Mouse (Mus musculus): ENCODE results near the gene Ptprq. TPM values are rescaled to one million over a fixed set of nuclear protein-coding genes. Genes with fewer than 3 reads are reported as not detected.

The Ptprq gene
- polyA plus RNA-seq, 1 experiment from 2014 or later: 0.07 TPM

DNA sequence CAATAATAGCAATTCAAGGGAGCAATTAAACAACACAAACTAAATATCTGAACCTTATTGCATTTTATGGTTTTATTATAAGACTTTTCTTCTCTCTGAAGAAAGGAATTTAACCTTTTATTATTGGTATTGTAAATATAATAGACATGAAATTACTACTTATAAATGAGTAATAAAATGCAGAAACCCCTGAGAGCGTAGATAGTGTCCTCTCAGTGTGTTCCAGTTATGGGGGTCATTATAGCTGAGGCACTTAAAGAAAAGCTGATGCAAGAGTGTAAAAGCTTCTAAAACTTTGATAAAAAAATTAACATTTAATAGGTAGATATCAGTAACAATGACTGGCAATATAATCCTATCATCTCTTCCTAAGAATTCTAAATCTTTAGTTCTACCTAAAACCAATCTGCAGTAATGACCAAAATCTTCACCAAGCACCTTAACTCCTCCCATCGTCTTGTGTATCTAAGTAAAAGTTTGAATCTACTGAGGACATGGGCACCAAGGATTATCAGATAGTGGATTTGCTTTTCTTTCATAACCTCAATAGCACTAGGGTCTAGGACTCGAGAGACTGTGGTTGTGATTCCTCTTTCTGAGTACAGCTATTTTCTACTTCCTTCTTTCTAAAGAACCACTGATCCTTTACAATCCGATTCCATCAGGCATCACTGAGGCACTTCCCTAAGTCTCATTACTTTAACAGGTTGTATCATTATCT lies 51.3 kb downstream of the Ptprq start:
- DNase-seq (ENCODE audit: low spot score): no peak
- WGBS: 84% methylated on average over 4 of the region's 4 CpGs
- no peak overlapping the region for H3K27ac ChIP-seq (replicated peaks; ENCODE audit: low read depth, low read length)
- no peak overlapping the region for H3K9ac ChIP-seq (ENCODE audit: low read length)
- H3K4me1 ChIP-seq (ENCODE audit: control insufficient read depth, insufficient read depth, low read length): no peaks in the 10 kb centered on the region
- H3K9me3 ChIP-seq (ENCODE audit: control insufficient read depth, low read length): no peaks in the 10 kb centered on the region
- H3K4me3 ChIP-seq (ENCODE audit: low read depth, low read length): no peak overlapping the region
- no peaks in the 10 kb centered on the region for H3K27me3 ChIP-seq (ENCODE audit: control insufficient read depth, insufficient read depth, low read length)
- no peaks in the 10 kb centered on the region for H3K36me3 ChIP-seq (ENCODE audit: control insufficient read depth, insufficient read depth, low read length)
- H3K4me2 ChIP-seq (ENCODE audit: low read depth, severe bottlenecking): no peak overlapping the region
- ATAC-seq (ENCODE audit: insufficient number of reproducible peaks, low FRiP score, low TSS enrichment, low read depth): no peak

DNA sequence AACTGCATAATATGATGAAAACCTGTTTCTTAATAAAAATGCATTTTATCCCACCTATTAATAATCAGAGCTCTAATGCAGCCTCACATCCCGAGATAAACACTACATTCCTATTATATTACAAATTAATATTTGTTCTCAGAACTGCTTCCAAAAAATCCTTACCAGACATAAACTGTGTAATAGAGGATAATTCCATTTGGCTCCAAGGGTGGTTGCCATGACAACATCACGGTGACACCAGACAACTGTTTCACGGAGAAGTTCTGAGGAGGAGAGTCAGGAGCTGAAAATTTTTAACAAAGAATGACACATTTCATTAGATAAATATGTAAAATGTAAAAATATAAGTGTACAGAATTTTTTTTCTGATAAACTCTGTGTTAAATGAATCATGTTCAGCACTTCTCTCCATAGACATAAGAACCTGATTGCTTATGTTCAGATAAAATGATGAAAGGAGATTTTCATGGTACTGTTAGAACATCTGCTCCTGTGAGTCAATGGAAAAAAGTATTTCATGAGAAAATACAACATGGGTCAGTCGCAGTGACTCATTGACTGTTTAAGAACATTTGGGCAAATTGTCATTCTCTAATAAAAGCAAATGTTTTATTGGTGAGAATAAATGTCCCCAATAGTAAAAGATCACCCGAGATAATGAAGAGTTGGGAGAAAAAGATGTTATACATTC lies 57.3 kb downstream of the Ptprq start:
- Histone ChIP-seq H3K9ac (ENCODE audit: low read length) (no peak overlapping the region), H3K9me3 (ENCODE audit: control insufficient read depth, low read length) (no peaks in the 10 kb centered on the region), H3K4me3 (ENCODE audit: low read depth, low read length) (no peak overlapping the region), H3K4me2 (ENCODE audit: low read depth, severe bottlenecking) (no peak overlapping the region), H3K4me1 (ENCODE audit: control insufficient read depth, insufficient read depth, low read length) (no peaks in the 10 kb centered on the region), H3K36me3 (ENCODE audit: control insufficient read depth, insufficient read depth, low read length) (no peaks in the 10 kb centered on the region), H3K27me3 (ENCODE audit: control insufficient read depth, insufficient read depth, low read length) (no peaks in the 10 kb centered on the region), H3K27ac (replicated peaks; ENCODE audit: low read depth, low read length) (no peak overlapping the region)
- DNase-seq (ENCODE audit: low spot score): no peak
- WGBS: 78% methylated on average over 5 of the region's 5 CpGs
- no peak for ATAC-seq (ENCODE audit: insufficient number of reproducible peaks, low FRiP score, low TSS enrichment, low read depth)

DNA sequence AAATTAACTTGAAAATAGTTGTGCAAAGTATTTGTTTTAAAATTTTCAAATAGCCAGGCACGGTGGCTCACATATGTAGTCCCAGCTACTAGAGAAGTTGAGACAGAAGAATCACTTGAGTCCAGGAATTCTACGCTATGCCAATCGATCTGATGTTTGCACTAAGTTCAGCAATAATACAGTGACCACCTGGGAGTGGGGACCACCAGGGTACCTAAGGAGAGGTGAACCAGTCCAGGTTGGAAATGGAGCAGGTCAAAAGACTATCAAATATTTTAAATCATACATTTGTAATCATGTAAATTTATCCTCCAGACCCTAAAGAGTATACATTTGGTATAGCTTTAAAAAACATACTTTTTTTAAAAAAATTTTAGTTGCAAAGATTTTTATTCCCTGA lies 57.9 kb downstream of the Ptprq start:
- Histone ChIP-seq H3K36me3 (ENCODE audit: control insufficient read depth, insufficient read depth, low read length) (no peaks in the 10 kb centered on the region), H3K9me3 (ENCODE audit: control insufficient read depth, low read length) (no peaks in the 10 kb centered on the region), H3K4me3 (ENCODE audit: low read depth, low read length) (no peak overlapping the region), H3K27ac (replicated peaks; ENCODE audit: low read depth, low read length) (no peak overlapping the region), H3K4me2 (ENCODE audit: low read depth, severe bottlenecking) (no peak overlapping the region), H3K9ac (ENCODE audit: low read length) (no peak overlapping the region), H3K27me3 (ENCODE audit: control insufficient read depth, insufficient read depth, low read length) (no peaks in the 10 kb centered on the region), H3K4me1 (ENCODE audit: control insufficient read depth, insufficient read depth, low read length) (no peaks in the 10 kb centered on the region)
- no peak for DNase-seq (ENCODE audit: low spot score)
- WGBS: 91% methylated on average over 3 of the region's 3 CpGs
- ATAC-seq (ENCODE audit: insufficient number of reproducible peaks, low FRiP score, low TSS enrichment, low read depth): no peak

DNA sequence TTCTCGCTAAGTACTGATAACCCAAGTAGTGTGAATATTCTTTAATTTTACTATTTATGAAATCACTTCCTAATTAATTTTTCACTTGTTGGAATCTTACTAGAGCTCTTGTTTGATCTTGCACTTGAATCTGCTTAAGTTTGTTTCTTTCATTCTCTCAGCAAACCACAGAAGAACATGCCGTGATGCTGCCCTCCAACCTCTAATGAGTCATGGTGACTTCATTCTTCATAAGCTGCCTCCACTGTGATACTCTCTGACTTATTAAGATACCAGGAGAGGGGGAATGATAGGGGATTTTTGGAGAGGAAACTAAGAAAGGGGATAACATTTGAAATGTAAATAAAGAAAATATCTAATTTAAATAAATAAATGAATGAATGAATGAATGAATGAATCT lies 60.7 kb downstream of the Ptprq start:
- H3K9ac ChIP-seq (ENCODE audit: low read length): no peak overlapping the region
- ATAC-seq (ENCODE audit: insufficient number of reproducible peaks, low FRiP score, low TSS enrichment, low read depth) (no peak), DNase-seq (ENCODE audit: low spot score) (no peak)
- H3K27me3 ChIP-seq (ENCODE audit: control insufficient read depth, insufficient read depth, low read length): no peaks in the 10 kb centered on the region
- no peak overlapping the region for H3K27ac ChIP-seq (replicated peaks; ENCODE audit: low read depth, low read length)
- H3K9me3 ChIP-seq (ENCODE audit: control insufficient read depth, low read length): no peaks in the 10 kb centered on the region
- 93% methylated on average over 2 of the region's 2 CpGs for WGBS
- H3K4me3 ChIP-seq (ENCODE audit: low read depth, low read length): no peak overlapping the region
- H3K4me1 ChIP-seq (ENCODE audit: control insufficient read depth, insufficient read depth, low read length): no peaks in the 10 kb centered on the region
- no peak overlapping the region for H3K4me2 ChIP-seq (ENCODE audit: low read depth, severe bottlenecking)
- H3K36me3 ChIP-seq (ENCODE audit: control insufficient read depth, insufficient read depth, low read length): no peaks in the 10 kb centered on the region

DNA sequence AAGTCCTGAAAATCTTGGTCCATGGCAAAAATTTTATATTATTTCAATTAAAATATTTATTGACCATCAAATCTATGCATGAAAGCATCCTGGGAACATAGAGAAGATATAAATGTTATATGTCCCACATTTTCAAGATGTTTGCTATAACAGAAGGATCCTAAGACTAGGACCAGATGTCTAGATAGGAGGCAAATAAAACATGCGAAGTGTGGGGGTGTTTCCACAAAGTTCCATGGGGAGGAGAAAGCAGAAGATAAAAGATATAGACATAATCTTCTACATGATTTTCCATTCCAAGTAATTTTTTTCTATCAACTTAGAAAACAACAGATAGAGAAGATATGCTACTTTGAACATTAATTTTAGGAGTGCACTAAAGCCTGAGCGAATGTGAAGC lies 70.2 kb downstream of the Ptprq start:
- no peaks in the 10 kb centered on the region for H3K27me3 ChIP-seq (ENCODE audit: control insufficient read depth, insufficient read depth, low read length)
- DNase-seq (ENCODE audit: low spot score): no peak
- no peak for ATAC-seq (ENCODE audit: insufficient number of reproducible peaks, low FRiP score, low TSS enrichment, low read depth)

DNA sequence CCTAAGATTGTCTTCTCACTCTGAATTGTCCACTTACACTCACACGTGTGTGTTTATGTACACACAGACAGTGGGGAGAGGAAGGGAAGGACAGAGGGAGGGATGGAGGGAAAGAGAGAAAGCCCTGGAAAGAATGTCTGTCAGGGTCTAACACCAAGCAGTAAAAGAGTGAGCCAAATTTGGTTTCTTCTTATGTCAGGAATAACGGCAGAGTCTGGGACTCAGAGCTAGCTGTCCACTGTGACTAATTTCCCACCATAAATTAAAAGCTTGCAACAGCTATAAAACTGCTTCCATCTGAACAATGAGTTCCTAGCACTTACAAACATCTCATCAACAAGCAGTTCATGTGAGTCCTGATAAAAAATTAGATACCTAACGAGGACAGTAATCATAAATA lies 91.7 kb downstream of the Ptprq start:
- 40% methylated on average over 3 of the region's 3 CpGs for WGBS
- Histone ChIP-seq H3K27me3 (ENCODE audit: control insufficient read depth, insufficient read depth, low read length) (no peaks in the 10 kb centered on the region), H3K27ac (replicated peaks; ENCODE audit: low read depth, low read length) (no peak overlapping the region), H3K4me3 (ENCODE audit: low read depth, low read length) (no peak overlapping the region), H3K9me3 (ENCODE audit: control insufficient read depth, low read length) (no peaks in the 10 kb centered on the region), H3K4me1 (ENCODE audit: control insufficient read depth, insufficient read depth, low read length) (no peaks in the 10 kb centered on the region), H3K36me3 (ENCODE audit: control insufficient read depth, insufficient read depth, low read length) (no peaks in the 10 kb centered on the region), H3K4me2 (ENCODE audit: low read depth, severe bottlenecking) (no peak overlapping the region), H3K9ac (ENCODE audit: low read length) (no peak overlapping the region)
- no peak for DNase-seq (ENCODE audit: low spot score)
- no peak for ATAC-seq (ENCODE audit: insufficient number of reproducible peaks, low FRiP score, low TSS enrichment, low read depth)

More for the DNA sequence above, 70.2 kb downstream of the Ptprq start:
- H3K36me3 ChIP-seq (ENCODE audit: control insufficient read depth, insufficient read depth, low read length): no peaks in the 10 kb centered on the region
- no peaks in the 10 kb centered on the region for H3K4me1 ChIP-seq (ENCODE audit: control insufficient read depth, insufficient read depth, low read length)
- no peaks in the 10 kb centered on the region for H3K9me3 ChIP-seq (ENCODE audit: control insufficient read depth, low read length)
- 83% methylated on average over 2 of the region's 2 CpGs for WGBS
- no peak overlapping the region for H3K9ac ChIP-seq (ENCODE audit: low read length)
- no peak overlapping the region for H3K27ac ChIP-seq (replicated peaks; ENCODE audit: low read depth, low read length)
- no peak overlapping the region for H3K4me3 ChIP-seq (ENCODE audit: low read depth, low read length)
- no peak overlapping the region for H3K4me2 ChIP-seq (ENCODE audit: low read depth, severe bottlenecking)

DNA sequence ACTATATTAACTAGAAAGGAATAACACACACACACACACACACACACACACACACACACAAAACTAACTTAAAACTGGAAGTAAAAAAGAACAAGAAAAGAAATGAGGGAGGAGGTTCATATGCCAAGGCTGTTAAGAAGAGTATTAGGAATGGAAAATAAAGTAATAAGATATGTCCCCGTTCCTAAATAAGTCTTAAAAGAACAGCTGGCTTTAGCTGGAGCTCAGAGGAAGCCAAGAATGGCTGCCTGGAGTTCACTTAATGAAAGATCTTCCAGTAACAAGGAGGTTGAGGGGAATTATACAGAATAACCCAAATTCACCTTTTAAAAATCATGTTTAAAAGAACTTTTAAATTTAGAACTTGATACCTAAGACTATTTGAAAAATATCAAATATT lies 93.2 kb downstream of the Ptprq start:
- DNase-seq (ENCODE audit: low spot score): no peak
- WGBS: 71% methylated on average over 1 of the region's 1 CpGs
- Histone ChIP-seq H3K4me3 (ENCODE audit: low read depth, low read length) (no peak overlapping the region), H3K4me1 (ENCODE audit: control insufficient read depth, insufficient read depth, low read length) (no peaks in the 10 kb centered on the region), H3K36me3 (ENCODE audit: control insufficient read depth, insufficient read depth, low read length) (no peaks in the 10 kb centered on the region), H3K9me3 (ENCODE audit: control insufficient read depth, low read length) (no peaks in the 10 kb centered on the region), H3K27ac (replicated peaks; ENCODE audit: low read depth, low read length) (no peak overlapping the region), H3K27me3 (ENCODE audit: control insufficient read depth, insufficient read depth, low read length) (no peaks in the 10 kb centered on the region), H3K9ac (ENCODE audit: low read length) (no peak overlapping the region), H3K4me2 (ENCODE audit: low read depth, severe bottlenecking) (no peak overlapping the region)
- no peak for ATAC-seq (ENCODE audit: insufficient number of reproducible peaks, low FRiP score, low TSS enrichment, low read depth)

DNA sequence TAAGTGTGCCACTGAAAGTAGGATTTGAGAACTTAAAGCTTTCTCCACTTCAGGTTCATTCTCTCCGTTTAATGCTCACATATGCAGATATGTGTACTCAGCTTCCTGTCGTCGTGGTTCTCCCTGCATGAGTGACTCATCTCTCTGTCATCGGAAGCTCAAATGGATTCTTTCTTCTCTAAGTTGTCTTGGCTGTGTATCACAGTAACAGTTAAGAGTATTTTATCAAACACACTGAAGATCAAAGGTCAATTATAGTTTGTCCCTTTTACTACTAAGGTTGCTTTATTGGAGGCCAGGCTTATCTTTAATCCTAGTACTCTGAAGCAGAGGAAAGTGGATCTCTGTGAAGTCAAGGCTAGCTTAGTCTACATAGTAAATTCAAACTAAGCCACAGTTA lies 95.6 kb downstream of the Ptprq start:
- H3K4me3 ChIP-seq (ENCODE audit: low read depth, low read length): no peak overlapping the region
- no peaks in the 10 kb centered on the region for H3K4me1 ChIP-seq (ENCODE audit: control insufficient read depth, insufficient read depth, low read length)
- no peak overlapping the region for H3K27ac ChIP-seq (replicated peaks; ENCODE audit: low read depth, low read length)
- H3K27me3 ChIP-seq (ENCODE audit: control insufficient read depth, insufficient read depth, low read length): no peaks in the 10 kb centered on the region
- WGBS: 90% methylated on average over 4 of the region's 4 CpGs
- no peak for DNase-seq (ENCODE audit: low spot score)
- H3K9me3 ChIP-seq (ENCODE audit: control insufficient read depth, low read length): no peaks in the 10 kb centered on the region
- no peak for ATAC-seq (ENCODE audit: insufficient number of reproducible peaks, low FRiP score, low TSS enrichment, low read depth)
- H3K4me2 ChIP-seq (ENCODE audit: low read depth, severe bottlenecking): no peak overlapping the region
- no peaks in the 10 kb centered on the region for H3K36me3 ChIP-seq (ENCODE audit: control insufficient read depth, insufficient read depth, low read length)
- H3K9ac ChIP-seq (ENCODE audit: low read length): no peak overlapping the region
